Mouse (Mus musculus) cerebellum, adult 18-20 months (tissue): ENCODE results near the gene Sptssb.

Source experiments
- DNase-seq, 2 experiments: peaks; one replicate each; pipeline ENCODE4 v3.0.0; 2021

The Sptssb gene

GRCm38 (mm10) chr3:69859858-69860588 is at the start of gene Sptssb:
TSS of gene Sptssb (minus strand) at chr3:69859940.
- peak; percentile 81 to 86 for DNase-seq

DNA sequence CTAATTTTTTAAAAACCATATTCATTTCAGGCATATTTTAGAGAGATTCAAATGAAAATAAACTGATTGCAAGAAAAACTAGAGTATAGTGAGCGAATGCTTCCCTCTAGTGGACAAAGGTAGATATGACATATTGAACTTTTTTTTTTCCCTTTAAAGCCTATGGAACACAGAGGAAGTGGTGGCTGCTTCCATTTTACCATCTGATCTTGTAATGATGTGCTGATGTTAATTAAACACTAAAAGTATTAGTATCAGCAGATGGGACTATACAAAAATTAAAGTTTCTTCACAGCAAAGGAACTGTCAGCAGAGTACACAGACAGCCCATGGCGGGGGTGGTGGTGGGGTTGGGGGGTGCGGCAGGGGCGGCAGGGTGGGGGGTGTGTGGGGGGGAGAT is 48.3 kb upstream of the Sptssb start:
- no peak for DNase-seq

DNA sequence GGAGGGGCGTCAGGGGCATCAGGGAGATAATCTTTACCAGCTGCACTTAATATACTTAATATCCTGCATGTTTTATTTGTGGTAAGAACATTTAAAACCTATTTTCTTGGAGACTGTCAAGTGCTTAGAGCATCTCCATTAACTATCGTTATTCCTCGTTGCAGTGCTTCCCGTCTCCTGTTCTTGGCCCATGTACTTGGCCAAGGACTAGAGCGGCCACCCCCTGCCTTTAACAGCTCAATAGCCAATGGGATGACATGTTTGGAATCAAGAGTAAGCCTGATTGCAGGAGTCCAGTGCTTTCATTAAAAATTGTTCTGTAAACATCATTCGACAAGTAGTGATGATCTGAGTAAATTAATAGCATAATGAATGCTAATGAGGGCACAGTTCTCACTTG is 47.8 kb upstream of the Sptssb start:
- DNase-seq: no peak

GRCm38 (mm10) chr3:69902787-69903477 is 43.2 kb upstream of the Sptssb start:
- DNase-seq: peak; percentile 22 to 30

DNA sequence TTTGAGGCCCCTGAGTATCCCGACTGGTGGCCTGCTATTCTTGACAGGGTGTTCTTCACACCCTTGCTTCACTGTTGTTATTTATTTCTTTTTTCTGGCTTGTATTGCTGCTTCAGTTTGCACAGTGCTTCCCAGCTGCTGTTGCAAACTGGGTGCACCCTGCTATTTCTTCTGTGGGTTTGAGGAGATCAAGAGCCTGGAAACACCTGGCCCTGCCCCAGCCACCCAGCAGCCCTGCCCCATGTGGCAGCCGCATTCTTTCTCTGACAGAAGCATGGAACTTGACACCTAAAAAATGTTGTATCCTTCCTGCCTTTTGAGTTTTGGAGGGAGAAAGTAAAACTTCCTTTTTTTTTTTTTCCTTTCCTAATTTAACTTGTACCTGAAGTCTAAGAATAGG is 42.6 kb upstream of the Sptssb start:
- no peak for DNase-seq

DNA sequence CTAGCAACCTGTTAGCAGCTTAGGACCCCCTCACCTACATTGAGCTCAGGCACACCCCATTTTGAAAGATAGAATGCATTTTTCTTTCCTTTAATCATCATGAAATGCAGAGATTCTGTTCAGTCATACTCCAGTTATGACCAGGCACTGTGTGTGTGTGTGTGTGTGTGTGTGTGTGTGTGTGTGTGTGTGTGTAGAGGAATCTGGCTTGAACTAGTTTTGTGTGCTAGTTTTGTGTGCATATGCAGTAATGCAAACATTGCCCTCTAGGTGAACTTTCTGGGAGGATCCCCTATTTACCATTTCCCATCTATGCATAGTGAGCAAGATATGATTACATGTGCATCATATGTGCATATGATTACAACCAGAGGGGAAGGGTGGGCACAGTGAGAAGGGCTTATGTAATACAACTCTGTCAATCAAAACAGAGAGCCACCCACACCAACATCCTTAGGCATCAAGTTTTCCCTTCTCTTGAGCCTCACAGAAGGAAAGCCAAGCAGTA is 42.2 kb upstream of the Sptssb start:
- no peak for DNase-seq

DNA sequence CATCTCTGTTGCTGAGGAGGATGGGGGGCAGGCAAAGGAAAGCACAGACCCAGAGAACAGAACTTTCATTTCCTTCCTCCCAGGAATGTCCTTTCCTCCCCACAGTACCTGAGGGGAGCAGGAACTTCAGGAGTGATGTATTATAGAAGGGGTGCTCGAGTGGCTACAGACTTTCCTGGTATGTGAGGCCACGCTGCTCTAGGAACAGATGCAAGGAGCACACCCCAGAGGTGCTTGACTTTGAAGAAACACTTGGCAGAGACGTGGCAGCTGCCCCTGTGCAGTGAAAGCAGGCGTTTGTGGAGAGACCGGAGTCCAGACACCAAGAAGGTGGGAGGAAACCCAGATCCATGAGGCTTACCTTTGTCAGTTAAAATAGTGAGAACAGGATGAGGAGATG is 40.6 kb upstream of the Sptssb start:
- DNase-seq: no peak

GRCm38 (mm10) chr3:69897917-69898594 is 38.3 kb upstream of the Sptssb start:
- peak; percentile 62 to 71 for DNase-seq

GRCm38 (mm10) chr3:69895516-69895915 is 35.8 kb upstream of the Sptssb start:
- DNase-seq: peak; percentile 17 to 38

- no peak for DNase-seq
These were observed 32.7 kb upstream of the Sptssb start for GRCm38 (mm10) chr3:69892187-69893094.

DNA sequence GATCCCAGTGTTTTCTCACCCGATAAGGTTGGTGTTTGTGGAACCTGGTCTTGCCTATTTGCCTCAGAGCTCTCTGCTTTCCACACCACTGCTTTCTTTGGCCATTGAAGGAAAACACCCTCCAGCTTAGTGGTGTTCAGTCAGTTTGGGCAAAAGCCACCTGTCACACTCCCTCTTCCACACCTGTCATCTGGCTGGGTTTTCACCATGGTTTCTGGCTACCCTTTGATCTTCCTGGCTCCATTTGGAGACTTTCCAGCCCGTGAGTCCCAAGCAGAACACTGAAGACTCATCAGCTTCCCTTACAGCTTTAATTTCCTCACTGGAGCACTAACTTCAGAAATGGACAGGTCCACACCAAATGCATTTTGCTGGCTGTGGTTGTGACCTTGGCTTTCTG is 26.1 kb upstream of the Sptssb start:
- peak; percentile 31 to 33 for DNase-seq

DNA sequence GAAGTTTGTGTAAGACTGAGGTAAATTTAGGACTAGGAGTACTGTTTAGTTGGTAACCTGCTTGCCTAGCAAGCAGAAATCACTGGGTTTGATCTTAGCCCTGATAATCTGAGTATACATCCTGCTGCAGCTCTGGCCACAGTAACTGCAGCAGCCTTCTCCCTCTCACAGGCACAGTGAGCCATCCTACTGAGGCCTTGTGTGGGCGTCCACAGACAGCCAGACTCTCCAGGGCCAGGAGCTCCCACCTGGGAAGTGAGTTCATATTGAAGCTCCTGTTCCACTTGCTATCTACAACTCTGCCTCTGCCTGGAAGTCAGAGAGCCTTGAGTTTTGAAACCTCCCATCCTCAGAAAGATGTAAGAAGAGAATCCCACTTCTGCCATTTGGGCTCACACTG is 24.0 kb upstream of the Sptssb start:
- no peak for DNase-seq

- no peak for DNase-seq
These were observed 17.8 kb upstream of the Sptssb start for GRCm38 (mm10) chr3:69877538-69877937.

GRCm38 (mm10) chr3:69874721-69875120 is 15.0 kb upstream of the Sptssb start:
- no peak for DNase-seq

DNA sequence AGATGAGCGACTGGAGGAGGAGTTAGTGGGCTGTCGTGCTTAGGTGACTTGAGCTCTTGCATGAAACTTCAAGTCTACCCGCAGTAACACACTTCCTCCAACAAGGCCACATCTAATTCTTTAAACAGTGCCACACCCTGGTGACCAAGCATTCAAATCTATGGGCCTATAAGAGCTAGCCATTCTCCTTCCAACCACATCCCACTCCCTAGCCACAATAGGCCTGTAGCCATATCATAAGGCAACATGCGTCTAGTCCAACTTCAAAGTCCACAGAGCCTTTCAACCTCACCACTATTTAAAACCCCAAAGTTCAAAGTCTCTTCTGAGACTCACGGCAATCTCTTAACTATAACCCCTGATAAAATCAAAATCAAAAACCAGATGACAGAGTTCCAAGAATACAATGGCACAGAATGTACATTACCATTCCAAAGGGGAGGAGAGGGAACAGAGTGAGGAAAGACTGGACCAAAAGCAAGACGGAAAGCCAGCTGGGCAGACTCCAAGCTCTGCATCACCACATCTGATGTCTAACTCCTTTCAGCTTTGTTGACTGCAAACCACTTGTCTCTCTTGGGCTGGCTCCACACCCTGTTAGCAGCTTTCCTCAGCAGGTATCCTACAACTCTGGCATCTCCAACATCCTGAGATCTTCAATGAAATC is 13.1 kb upstream of the Sptssb start:
- DNase-seq: no peak

DNA sequence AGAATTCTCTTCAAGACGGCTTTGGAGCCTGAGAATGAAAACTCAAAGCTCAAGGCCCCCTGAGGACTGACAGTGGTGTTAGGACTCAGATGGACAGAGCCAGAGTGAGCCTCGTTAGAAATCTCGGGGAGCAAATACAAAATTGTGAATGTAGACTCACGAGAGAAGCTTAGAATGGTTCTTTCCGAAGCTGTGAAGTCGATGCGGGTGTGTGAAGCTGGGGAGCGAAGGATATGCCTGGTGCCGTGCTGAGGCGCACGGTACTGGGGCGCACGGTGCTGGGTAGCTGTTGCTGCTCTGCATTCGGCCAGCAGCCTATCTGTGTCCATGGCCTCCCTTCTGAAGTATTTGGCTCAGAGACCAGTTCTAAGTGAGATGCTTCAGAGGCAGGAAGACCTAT is 11.4 kb upstream of the Sptssb start:
- no peak for DNase-seq

DNA sequence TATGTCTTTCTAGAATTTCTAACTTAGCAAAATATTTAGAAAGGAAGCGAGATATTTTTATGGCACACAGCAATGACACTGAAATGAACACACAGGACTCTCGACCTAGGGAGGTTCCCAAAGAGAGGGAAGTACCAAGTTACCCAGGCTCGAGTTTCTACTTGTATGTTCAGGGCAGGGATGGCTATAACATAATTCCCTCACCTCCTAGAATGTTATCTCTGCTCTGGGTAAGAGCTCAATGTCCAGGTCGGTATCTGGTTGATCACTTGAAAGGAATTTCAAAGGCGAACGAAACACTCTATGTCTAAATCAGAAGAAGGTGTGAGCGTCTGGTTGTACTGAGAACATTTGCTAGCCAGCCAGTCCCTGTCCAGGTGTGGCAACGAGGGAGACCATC is 10.0 kb upstream of the Sptssb start:
- DNase-seq: no peak

GRCm38 (mm10) chr3:69861789-69862395 is 2.2 kb upstream of the Sptssb start:
- peak; percentile 19 to 42 for DNase-seq

- DNase-seq: peak; percentile 83 to 90
These were observed 1.1 kb upstream of the Sptssb start for GRCm38 (mm10) chr3:69860589-69861521.

GRCm38 (mm10) chr3:69839485-69839884 is 20.3 kb downstream of the Sptssb start:
- no peak for DNase-seq
